Mouse (Mus musculus) CH12.LX (cell line): ENCODE results near the gene Lsr. TPM values are rescaled to one million over a fixed set of nuclear protein-coding genes. Genes with fewer than 3 reads are reported as not detected.
"Not testable (repeated sequence)": the region's sequence is repeated elsewhere in the genome, so short reads cannot be mapped to it uniquely, and the experiment has no call there.

Experiments used
- DNase-seq: peaks from one replicate; pipeline ENCODE4 v3.0.0-alpha.2; 2013; ENCODE audit errors: extremely low read depth
- H3K27ac ChIP-seq: 2 replicates; pipeline ENCODE4 v1.5.1; 2012; ENCODE audit warnings: low read depth, mild to moderate bottlenecking, control low read depth, moderate library complexity; ENCODE audit not compliant: insufficient read depth
- H3K27me3 ChIP-seq: replicated peaks from 2 replicates; pipeline ENCODE3; 2012; ENCODE audit warnings: inconsistent platforms
- H3K36me3 ChIP-seq, 2 experiments: replicated peaks in 1 of 2; 2 replicates each; pipeline versions ENCODE3 to v1.6.1; 2012; ENCODE audit warnings: inconsistent platforms in 1 of 2, low read length in 1 of 2, mild to moderate bottlenecking in 1 of 2, mixed read lengths in 1 of 2, moderate library complexity in 1 of 2; ENCODE audit not compliant: control insufficient read depth in 1 of 2, insufficient read depth in 1 of 2
- H3K4me1 ChIP-seq, 2 experiments: 2 replicates each; pipeline ENCODE4 v1.6.1; 2012; ENCODE audit warnings: inconsistent platforms in 1 of 2, moderate library complexity in 1 of 2; ENCODE audit not compliant: insufficient read depth in 2 of 2, control insufficient read depth in 1 of 2
- H3K4me2 ChIP-seq: 2 replicates; pipeline ENCODE4 v1.6.1; 2012; ENCODE audit warnings: low read depth, mild to moderate bottlenecking, control low read depth; ENCODE audit not compliant: poor library complexity, insufficient read depth, severe bottlenecking
- H3K4me3 ChIP-seq, 3 experiments: fragments of 150-350 bp in 1 of 3; sonication (generic) in 1 of 3; replicated peaks in 1 of 3; 2 replicates each; pipeline versions ENCODE3 to v1.5.1; 2011 to 2012; ENCODE audit warnings: low read depth in 2 of 3, low read length in 2 of 3, mild to moderate bottlenecking in 2 of 3, moderate library complexity in 2 of 3, control low read depth in 1 of 3, improper control_type of control experiment in 1 of 3, inconsistent platforms in 1 of 3, mixed read lengths in 1 of 3; ENCODE audit not compliant: poor library complexity in 1 of 3
- H3K79me2 ChIP-seq: replicated peaks from 2 replicates; pipeline ENCODE4 v1.6.1; 2012; ENCODE audit warnings: mild to moderate bottlenecking, moderate library complexity; ENCODE audit not compliant: control insufficient read depth, poor library complexity, insufficient read depth, severe bottlenecking; ENCODE audit errors: extremely low read depth
- H3K9ac ChIP-seq: 2 replicates; pipeline ENCODE4 v1.6.1; 2012; ENCODE audit warnings: low read depth, mild to moderate bottlenecking, control low read depth, moderate library complexity; ENCODE audit not compliant: insufficient read depth
- H3K9me3 ChIP-seq: replicated peaks from 2 replicates; pipeline ENCODE3; 2012; ENCODE audit warnings: low read length, inconsistent platforms, mixed read lengths
- HCFC1 ChIP-seq: IDR thresholded peaks from 2 replicates; pipeline ENCODE4 v1.6.1; 2012; ENCODE audit warnings: low read depth, mild to moderate bottlenecking, inconsistent platforms, low read length, improper control_type of control experiment
- IRF4 ChIP-seq: IDR thresholded peaks from 2 replicates; pipeline ENCODE4 v1.6.1; 2014; ENCODE audit warnings: low read depth, mild to moderate bottlenecking, inconsistent platforms, low read length, improper control_type of control experiment
- KAT2A ChIP-seq: IDR thresholded peaks from 2 replicates; pipeline ENCODE4 v1.6.1; 2012; ENCODE audit warnings: low read length, improper control_type of control experiment, inconsistent platforms; ENCODE audit not compliant: insufficient replicate concordance
- MAFK ChIP-seq: IDR thresholded peaks from 2 replicates; pipeline ENCODE4 v1.6.1; 2011; ENCODE audit warnings: low read length, improper control_type of control experiment; ENCODE audit not compliant: insufficient replicate concordance
- NRF1 ChIP-seq: IDR thresholded peaks from 2 replicates; pipeline ENCODE4 v1.6.1; 2014; ENCODE audit warnings: low read depth, mild to moderate bottlenecking, inconsistent platforms, low read length, improper control_type of control experiment, moderate library complexity
- PAX5 ChIP-seq: IDR thresholded peaks from 2 replicates; pipeline ENCODE4 v1.6.1; 2012; ENCODE audit warnings: low read length, inconsistent platforms, mixed read lengths
- ZMIZ1 ChIP-seq: IDR thresholded peaks from 2 replicates; pipeline ENCODE4 v1.6.1; 2012; ENCODE audit warnings: low read depth, mild to moderate bottlenecking, inconsistent platforms, low read length, improper control_type of control experiment
- dilution Hi-C: fragments of 300-500 bp; cut with MboI; formaldehyde crosslinking; loops from 2 replicates; pipeline ENCODE4 v1.14.3; 2020; ENCODE audit warnings: low sequenced_read_pairs; ENCODE audit not compliant: extremely low pct_unique_long_range_greater_than_20kb, extremely low pct_ligation_motif_present
- in situ Hi-C: fragments of 300-500 bp; cut with MboI; formaldehyde crosslinking; loops from 3 replicates; pipeline ENCODE4 v1.14.3; 2019; ENCODE audit warnings: low sequenced_read_pairs, low pct_ligation_motif_present, low pct_unique_long_range_greater_than_20kb, mixed read lengths
- polyA plus RNA-seq: library from polyadenylated mRNA; unstranded; fragments of >175 nt; gene quantifications from 2 replicates; pipeline ENCODE4 v1.2.1, GENCODE M21; 2012; ENCODE audit warnings: low read depth; ENCODE audit not compliant: insufficient read length
- total RNA-seq, 2 experiments: library from RNA; depleted of rRNA; stranded (reverse); fragments of 300-350 nt in 1 of 2; fragments of >200 nt in 1 of 2; gene quantifications; 2 replicates each; pipeline ENCODE4 v1.2.3; 2012 to 2014

Lsr gene
- total and polyA plus RNA-seq, 3 experiments: 0.12 to 0.13 TPM; not detected in 1

DNA sequence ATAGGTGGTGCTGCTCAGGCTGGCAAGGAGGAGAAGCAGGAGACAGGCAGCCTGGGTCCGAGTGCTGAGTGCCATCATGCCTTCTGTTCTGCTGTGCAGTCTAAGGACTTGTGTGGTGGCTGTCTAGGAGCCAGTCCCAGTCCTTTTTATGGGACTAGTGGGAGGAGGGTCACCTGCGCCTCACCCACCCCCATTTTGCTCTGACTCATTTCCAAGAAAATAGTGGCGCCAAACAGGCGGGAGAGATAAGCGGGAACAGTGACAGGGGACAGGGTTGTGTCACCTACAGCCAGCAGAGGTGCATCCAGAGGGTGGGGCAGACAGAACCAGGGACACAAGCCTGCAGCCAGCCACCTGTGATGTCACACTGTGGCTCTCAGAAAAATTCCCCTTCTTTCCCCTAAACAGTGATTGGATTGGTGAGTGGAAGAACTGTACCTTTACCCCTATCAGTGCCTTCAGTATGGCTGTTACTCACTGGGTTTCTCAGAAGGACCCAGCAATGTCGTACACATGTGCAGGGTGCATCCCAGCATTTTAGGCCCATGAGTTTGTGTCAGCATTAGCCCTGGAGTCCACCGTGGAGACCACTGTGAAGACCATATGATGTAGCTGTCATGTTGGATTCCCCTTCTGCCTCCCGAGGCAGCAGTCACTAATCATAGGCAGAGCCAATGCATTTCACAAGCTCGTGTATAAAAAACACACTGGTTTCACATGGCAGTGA is 29.2 kb downstream of the Lsr start, which contains the start of gene Hamp:
TSS of gene Hamp (minus strand) at position 124 of the 727 bp plus-strand sequence.
- peaks cover 21 to 24% of the 10 kb centered on the region in 2 experiments for H3K36me3 ChIP-seq
- no peak for DNase-seq
- TF ChIP-seq IRF4: no peak
- no peak for TF ChIP-seq PAX5
- no peak for TF ChIP-seq NRF1
- no peak for TF ChIP-seq MAFK
- no peak for TF ChIP-seq ZMIZ1
- no peak for TF ChIP-seq KAT2A
- TF ChIP-seq HCFC1: no peak
- TF ChIP-seq, all 38 proteins: peak for 0
- Histone ChIP-seq H3K4me3 (no peak within 1 kb of the TSS), H3K9ac (no peak within 1 kb of the TSS), H3K4me2 (no peak within 1 kb of the TSS), H3K27ac (no peak within 1 kb of the TSS), H3K9me3 (no peaks in the 10 kb centered on the region), H3K79me2 (no peaks in the 10 kb centered on the region), H3K27me3 (no peaks in the 10 kb centered on the region), H3K4me1 (peaks cover 0 to 6% of the 10 kb centered on the region in 2 experiments; a peak in 1 of 4 replicates)
- dilution Hi-C loops (no loop called here), in situ Hi-C loops (no loop called here)

- in situ Hi-C loops, H3K9me3 ChIP-seq, H3K27ac ChIP-seq, H3K4me3 ChIP-seq, H3K27me3 ChIP-seq, H3K79me2 ChIP-seq, H3K4me1 ChIP-seq, H3K9ac ChIP-seq, dilution Hi-C loops, DNase-seq, H3K4me2 ChIP-seq: not testable (repeated sequence)
- H3K36me3 ChIP-seq: peaks cover 11 to 17% of the 10 kb centered on the region in 2 experiments
Observed at GRCm38 (mm10) chr7:30942365-30942764, 30.9 kb downstream of the Lsr start.

DNA sequence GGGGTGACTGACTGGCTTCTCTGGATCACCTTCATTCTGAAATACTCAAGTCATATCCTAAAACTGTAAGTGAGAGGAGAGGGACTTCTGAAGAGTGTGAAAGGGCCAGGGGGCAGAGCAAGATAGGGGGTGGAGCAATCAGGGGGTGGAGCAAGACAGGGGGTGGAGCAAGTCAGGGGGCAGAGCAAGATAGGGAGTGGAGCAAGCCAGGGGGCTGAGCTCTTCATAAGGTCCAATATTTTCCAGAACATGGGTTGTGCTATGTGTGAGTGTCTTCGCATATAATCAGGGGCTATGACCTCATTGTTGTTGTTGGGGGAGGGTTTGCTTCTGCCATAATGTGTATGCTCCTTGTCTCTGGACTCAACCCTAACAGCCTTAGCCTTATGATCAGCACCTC is 33.2 kb downstream of the Lsr start:
- dilution Hi-C loops, H3K9ac ChIP-seq, in situ Hi-C loops: not testable (repeated sequence)

More for the DNA sequence above, 33.2 kb downstream of the Lsr start:
- H3K79me2 ChIP-seq, H3K9me3 ChIP-seq, H3K27ac ChIP-seq, DNase-seq, H3K27me3 ChIP-seq, H3K4me2 ChIP-seq, H3K4me3 ChIP-seq, H3K36me3 ChIP-seq: not testable (repeated sequence)
- H3K4me1 ChIP-seq: peaks cover 7 to 14% of the 10 kb centered on the region in 2 experiments
